Mouse (Mus musculus) gastrocnemius, adult 18-20 months (tissue): ENCODE data around the gene Amotl2. TPM values are rescaled to one million over a fixed set of nuclear protein-coding genes. Genes with fewer than 3 reads are reported as not detected.
"Not testable (repeated sequence)": the region's sequence is repeated elsewhere in the genome, so short reads cannot be mapped to it uniquely, and the experiment has no call there.

ENCODE experiments used
- DNase-seq: peaks from one replicate; pipeline ENCODE4 v3.0.0; 2021; ENCODE audit warnings: low spot score
- total RNA-seq, 2 experiments: library from RNA; stranded (reverse); gene quantifications; 2 replicates each; pipeline ENCODE4 v1.2.3; 2021

The Amotl2 gene
- total RNA-seq, 2 experiments from 2014 or later, result 16.8 to 18.2 TPM

DNA sequence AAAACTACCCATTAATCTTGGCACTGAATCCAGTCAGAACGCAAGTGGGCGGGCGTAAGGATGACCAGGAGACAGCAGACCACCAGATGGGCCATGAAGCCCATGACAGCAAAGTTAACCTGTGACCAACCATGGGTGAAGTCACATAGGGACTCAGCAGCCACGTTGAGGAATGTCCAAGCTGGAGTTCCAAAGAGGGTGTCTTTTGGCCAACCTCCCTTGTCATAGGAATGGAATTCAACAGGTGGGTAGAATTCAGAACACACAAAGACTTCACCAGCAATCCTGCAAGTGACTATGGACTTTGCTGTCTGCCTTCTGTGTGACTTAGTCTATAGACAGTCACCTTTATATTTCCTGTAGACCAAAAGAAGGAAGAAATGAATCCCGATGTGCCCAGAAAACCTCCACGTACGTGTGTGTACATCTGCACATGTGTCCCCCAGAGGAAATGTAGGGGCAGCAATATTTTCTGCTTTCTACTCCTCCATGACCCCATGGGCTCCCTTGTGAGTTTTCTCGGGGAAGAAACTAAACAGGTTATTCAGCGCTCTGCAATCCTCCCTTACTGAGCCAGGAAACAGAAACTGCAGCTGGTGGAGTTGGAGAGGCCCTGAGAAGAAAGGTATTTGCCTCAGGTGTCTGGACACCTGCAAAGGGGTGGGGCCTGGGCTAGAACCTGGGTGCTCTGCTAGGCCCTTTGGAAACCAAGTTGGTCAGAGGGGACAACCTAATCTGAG lies 17.7 kb downstream of the Amotl2 start:
- DNase-seq, result no peak

GRCm38 (mm10) chr9:102734739-102735075 lies 18.2 kb downstream of the Amotl2 start:
- DNase-seq, result no peak

- DNase-seq, result no peak
Observed at GRCm38 (mm10) chr9:102735231-102735630, 18.8 kb downstream of the Amotl2 start.

GRCm38 (mm10) chr9:102735996-102736395 lies 19.5 kb downstream of the Amotl2 start:
- no peak for DNase-seq

GRCm38 (mm10) chr9:102737405-102737804 lies 20.9 kb downstream of the Amotl2 start:
- no peak for DNase-seq

DNA sequence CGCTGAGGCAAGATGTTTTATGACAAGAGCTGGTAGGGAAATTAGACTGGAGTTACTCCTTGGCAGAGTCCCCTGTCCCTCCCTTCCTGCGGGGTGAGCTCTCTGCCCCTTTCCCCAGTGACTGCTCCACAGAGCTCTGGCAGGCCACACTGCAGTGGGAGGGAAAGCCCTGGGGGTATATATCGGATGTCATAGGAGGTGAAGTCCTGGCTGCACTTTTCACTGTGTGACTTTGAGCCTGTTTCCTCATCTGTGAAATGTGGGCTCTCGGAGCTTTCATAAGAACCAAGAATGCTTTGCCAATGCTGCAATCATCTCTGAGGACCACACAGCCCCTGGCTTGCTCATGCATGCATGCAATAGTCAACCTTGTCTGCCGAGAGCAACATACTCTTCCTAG lies 30.3 kb downstream of the Amotl2 start:
- DNase-seq, result peak; percentile 67

- DNase-seq, result no peak
Observed at GRCm38 (mm10) chr9:102747902-102748301, 31.4 kb downstream of the Amotl2 start.

GRCm38 (mm10) chr9:102749216-102749615 lies 32.7 kb downstream of the Amotl2 start:
- no peak for DNase-seq

GRCm38 (mm10) chr9:102751632-102752303 lies 35.3 kb downstream of the Amotl2 start:
- DNase-seq, result no peak

DNA sequence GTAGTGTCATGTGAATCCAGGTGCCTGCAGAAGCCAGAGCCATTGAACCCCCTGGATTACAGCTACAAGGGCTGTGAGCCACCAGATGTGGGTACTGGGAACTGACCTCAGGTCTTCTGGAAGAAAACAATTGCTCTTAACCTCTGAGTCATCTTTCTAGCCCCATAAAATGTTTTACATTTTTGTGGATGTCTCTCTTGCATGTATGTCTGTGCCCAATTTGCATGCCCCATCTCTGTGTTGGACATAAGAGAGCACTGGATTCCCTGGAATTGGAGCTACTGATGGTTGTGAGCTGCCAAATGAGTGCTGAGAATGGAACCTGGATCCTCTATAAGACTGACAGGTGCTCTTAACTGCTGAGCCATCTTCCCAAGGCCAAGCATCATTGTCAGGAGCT lies 36.8 kb downstream of the Amotl2 start:
- no peak for DNase-seq

DNA sequence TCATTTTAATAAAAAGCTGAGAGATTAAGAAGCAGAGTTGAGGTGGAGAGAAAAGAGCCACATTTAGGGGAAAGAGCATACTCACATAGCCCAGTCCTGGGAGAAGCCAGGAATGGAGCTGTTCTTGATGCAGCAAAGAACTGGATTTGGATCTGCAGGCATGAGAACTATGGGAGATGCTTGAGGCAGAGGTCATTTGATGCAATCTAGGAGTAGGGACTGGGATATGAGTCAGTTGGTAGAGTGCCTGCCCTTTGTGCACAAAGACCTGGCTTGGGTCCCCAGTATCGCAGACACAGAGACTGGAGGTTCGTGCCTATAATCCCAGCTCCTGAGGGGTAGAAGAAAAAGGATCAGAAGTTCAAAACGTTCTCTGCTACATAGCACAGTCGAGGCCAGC lies 38.7 kb downstream of the Amotl2 start:
- DNase-seq, result peak; percentile 50

- DNase-seq, result peak; percentile 26
Observed at GRCm38 (mm10) chr9:102755591-102756270, 39.3 kb downstream of the Amotl2 start.

DNA sequence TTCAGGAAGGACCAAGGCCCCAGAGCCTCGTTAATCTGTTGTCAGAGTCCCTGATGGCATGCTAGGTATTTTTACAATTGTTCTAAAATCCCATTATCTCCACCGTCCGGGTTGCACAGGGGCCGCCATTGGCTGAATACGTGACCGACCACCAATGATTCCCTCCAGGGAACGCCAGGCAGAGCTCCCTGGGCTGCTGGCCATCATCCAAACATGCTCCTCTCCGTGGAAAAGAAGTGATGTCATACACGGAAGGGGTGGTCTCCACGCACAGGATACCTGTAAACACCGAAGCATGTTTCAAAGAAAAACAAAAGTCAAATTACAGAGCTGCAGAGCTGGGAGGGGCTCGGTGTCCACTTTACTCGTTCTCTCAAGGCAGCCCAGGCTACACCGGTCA lies 39.9 kb downstream of the Amotl2 start:
- no peak for DNase-seq

DNA sequence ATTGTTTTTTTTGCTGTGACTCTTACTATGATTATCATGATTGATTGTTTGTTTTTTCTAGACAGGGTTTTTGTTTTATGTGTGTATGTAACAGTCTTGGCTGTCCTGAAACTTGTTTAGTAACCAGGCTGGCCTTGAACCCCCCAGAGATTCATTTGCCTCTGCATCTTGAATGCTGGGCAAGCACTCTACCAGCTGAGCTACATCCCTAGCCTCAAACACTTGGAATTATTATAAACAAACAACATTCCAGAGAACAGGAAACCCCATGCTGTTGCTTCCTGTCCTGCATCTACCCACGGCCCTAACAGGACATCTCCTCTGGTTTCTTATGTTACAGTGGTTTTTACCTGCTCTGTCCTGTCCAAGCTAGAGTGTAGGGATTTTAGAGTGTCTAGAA lies 42.4 kb downstream of the Amotl2 start:
- no peak for DNase-seq

DNA sequence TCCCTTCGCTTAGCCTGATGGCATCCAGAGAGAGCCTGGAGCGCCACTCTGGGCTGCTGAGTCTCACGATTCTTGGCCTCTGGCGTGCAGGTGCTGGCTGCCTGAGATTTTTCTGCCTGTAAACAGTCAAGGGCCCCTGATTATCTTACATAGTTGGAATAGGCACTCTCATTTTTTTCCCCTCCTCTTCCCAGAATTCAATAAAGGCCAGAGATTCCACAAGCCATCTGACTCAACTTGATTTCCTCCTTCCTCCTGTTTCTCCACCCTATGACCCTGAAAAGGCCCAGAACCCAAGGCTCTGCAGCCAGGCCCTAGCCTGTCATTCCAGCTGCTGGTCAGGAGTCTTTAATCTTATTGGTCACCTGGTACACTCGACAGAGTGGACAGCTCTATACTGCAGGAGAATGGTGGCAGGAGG lies 43.1 kb downstream of the Amotl2 start:
- no peak for DNase-seq

GRCm38 (mm10) chr9:102761599-102761998 lies 45.1 kb downstream of the Amotl2 start:
- no peak for DNase-seq

DNA sequence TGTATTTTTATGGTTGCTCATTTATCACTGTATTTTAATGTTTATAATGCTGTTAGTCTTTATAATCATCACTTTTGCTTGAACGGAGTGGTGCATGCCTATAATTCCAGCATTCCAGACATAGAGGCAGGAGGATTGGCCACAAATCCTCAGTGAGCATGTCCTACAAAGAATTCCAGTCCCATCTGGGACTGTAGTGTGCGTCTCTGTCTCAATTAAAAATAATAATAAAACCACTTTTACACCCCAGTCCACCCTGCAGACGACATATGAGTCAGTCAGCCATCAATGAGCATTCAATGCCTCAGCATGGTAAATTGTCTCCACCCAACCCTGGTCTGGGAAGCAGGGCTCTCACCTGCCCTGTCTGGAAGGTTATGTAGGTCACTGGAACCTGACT lies 46.4 kb downstream of the Amotl2 start:
- no peak for DNase-seq

- peak; percentile 54 for DNase-seq
Observed at GRCm38 (mm10) chr9:102763520-102763919, 47.0 kb downstream of the Amotl2 start.

- DNase-seq, result not testable (repeated sequence)
Observed at GRCm38 (mm10) chr9:102764540-102764939, 48.1 kb downstream of the Amotl2 start.

- no peak for DNase-seq
Observed at GRCm38 (mm10) chr9:102766741-102767140, 50.3 kb downstream of the Amotl2 start.

DNA sequence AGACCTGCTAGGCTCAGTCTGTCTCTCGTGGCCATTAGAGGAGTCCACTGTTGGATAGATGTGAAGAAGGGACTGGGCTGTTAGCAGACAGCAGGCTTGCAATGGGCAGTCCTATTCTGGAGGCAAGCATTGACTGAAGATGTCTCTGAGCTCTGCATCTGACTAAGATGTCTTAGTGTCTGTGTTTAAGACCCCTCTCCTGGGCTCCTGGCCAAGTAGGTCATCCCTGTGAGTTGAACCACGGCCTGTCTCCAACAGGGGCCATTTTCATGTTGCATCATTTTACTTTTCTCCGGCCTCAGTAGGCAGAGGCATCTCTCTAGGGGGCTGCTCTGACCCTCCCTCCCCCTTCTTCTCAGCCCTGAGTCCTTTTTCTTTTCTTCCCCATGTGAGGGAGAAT lies 52.8 kb downstream of the Amotl2 start:
- DNase-seq, result no peak

- DNase-seq, result no peak
Observed at GRCm38 (mm10) chr9:102770190-102770589, 53.7 kb downstream of the Amotl2 start.
